ENCODE assay signal across 14 mouse cellular contexts in the genomic region with DNA sequence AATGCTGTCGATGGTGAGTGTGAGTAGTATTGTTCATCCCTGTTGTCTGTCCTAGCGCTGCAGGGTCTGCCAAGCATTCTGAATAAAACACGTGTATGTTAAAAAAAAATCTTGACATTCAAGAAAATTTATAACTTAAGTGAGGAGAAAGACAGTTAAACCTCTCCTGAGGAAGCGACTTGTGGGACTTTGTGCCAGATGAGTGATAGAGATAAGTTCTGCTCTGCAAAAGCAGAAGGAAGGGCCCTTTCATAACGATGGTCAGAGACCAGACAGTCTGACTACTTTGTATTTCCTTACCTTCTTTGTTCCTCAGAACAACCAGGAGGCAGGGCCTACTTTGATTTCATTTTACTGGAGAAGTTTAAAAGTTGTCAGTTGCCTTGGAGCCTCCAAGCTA. TPM values are rescaled to one million over a fixed set of nuclear protein-coding genes. Genes with fewer than 3 reads are reported as not detected.
A peak's percentile ranks its signal among the peaks of the same experiment; 100 is the strongest.
DNase-seq lines count a peak whose midpoint lies in the region; ATAC-seq and TF ChIP-seq lines count a peak whose summit lies in the region.
"Had no signal": no experiment of that assay in that cellular context is flagged by ENCODE, and none has a peak within 500 bp of the region (broad histone marks: within the 10 kb centered on the region; RNA-seq: fewer than 3 reads in every experiment).

No protein-coding gene starts in this region.

- peaks cover 10% of the 10 kb centered on the region; the same call in 1 of the 2 replicates for H3K27me3 ChIP-seq in heart, embryonic 11.5 days (ENCODE audit: control insufficient read depth, insufficient read depth, low read length)
- peaks cover 15% of the 10 kb centered on the region for H3K27me3 ChIP-seq in kidney, embryonic 15.5 days
- H3K27me3 ChIP-seq in MEL (ENCODE audit: control insufficient read depth in 1 of 2, insufficient read depth in 2 of 2, low read length in 2 of 2), result no peaks in the 10 kb centered on the region

- no peak for TF ChIP-seq CTCF in MEL (IDR thresholded peaks at IDR 0.05 in 2 of 3, conservative IDR thresholded peaks at IDR 0.05 in 1 of 3; ENCODE audit: control insufficient read depth in 1 of 3, insufficient read depth in 1 of 3, low read depth in 2 of 3, low read length in 3 of 3, poor library complexity in 1 of 3, severe bottlenecking in 1 of 3)

- TF ChIP-seq EP300 in MEL (IDR thresholded peaks at IDR 0.05; ENCODE audit: low read depth in 1 of 2, low read length in 2 of 2), result peak; percentile 93 to 96

- TF ChIP-seq RAD21 in MEL (IDR thresholded peaks at IDR 0.05; ENCODE audit: low read depth, low read length), result no peak

- H3K27ac ChIP-seq in heart, embryonic 11.5 days (ENCODE audit: low read depth, low read length), result no peak overlapping the region
- H3K27ac ChIP-seq in kidney, embryonic 15.5 days, result 0 out of 2 replicates have a peak overlapping the region, but pooled peaks have one; percentile 32
- peak overlapping the region; percentile 53 for H3K27ac ChIP-seq in MEL (ENCODE audit: control insufficient read depth, low read depth, low read length)
- H3K27ac ChIP-seq: hindbrain, embryonic 10.5 days; limb, embryonic 13.5 days had no signal

- TF ChIP-seq POLR2A in MEL (IDR thresholded peaks at IDR 0.05; ENCODE audit: control insufficient read depth in 1 of 2, insufficient read depth in 1 of 2, low read depth in 1 of 2, low read length in 2 of 2, poor library complexity in 1 of 2), result no peak

- 0 out of 2 replicates have a peak overlapping the region, but pooled peaks have one; percentile 8 for H3K4me2 ChIP-seq in heart, embryonic 11.5 days
- no peak overlapping the region for H3K4me2 ChIP-seq in kidney, embryonic 15.5 days
- H3K4me2 ChIP-seq: limb, embryonic 13.5 days; midbrain, embryonic 11.5 days had no signal

- 64% methylated on average over 5 of the region's 5 CpGs for WGBS in heart, embryonic 11.5 days (ENCODE audit: insufficient replicate concordance)
- 60% methylated on average over 5 of the region's 5 CpGs for WGBS in kidney, embryonic 15.5 days

- no peak overlapping the region for H3K9ac ChIP-seq in heart, embryonic 11.5 days (ENCODE audit: low read depth, low read length)
- no peak overlapping the region for H3K9ac ChIP-seq in kidney, embryonic 15.5 days
- no peak overlapping the region for H3K9ac ChIP-seq in MEL (ENCODE audit: control insufficient read depth, low read depth, low read length, poor library complexity, severe bottlenecking)
- H3K9ac ChIP-seq: limb, embryonic 13.5 days had no signal

- DNase-seq in heart, adult 9 months (ENCODE audit: low spot score in 2 of 2), result no peak
- DNase-seq in kidney, postnatal 10 days, result no peak
- DNase-seq in MEL (ENCODE audit: low read depth, low spot score), result peak; percentile 88
- DNase-seq in kidney, postnatal 14 days, result peak; percentile 34
- no peak for DNase-seq in adrenal gland, adult 8-10 months
- DNase-seq: adrenal gland, postnatal 25 days; cerebellum, postnatal 10 days; thymus, postnatal 4 days had no signal

- H3K4me3 ChIP-seq in heart, embryonic 11.5 days (ENCODE audit: low read depth, low read length), result no peak overlapping the region
- H3K4me3 ChIP-seq in kidney, embryonic 15.5 days (replicated peaks), result no peak overlapping the region
- H3K4me3 ChIP-seq in MEL (ENCODE audit: control insufficient read depth in 1 of 2, insufficient read depth in 1 of 2, low read depth in 2 of 2, low read length in 2 of 2), result peak overlapping the region in 1 of 2 experiments; percentile 4; a peak in 1 of 4 replicates
- H3K4me3 ChIP-seq: hindbrain, embryonic 10.5 days; limb, embryonic 13.5 days had no signal

- H3K4me1 ChIP-seq in heart, embryonic 11.5 days (ENCODE audit: control insufficient read depth, insufficient read depth, low read length), result peaks cover 4% of the 10 kb centered on the region
- H3K4me1 ChIP-seq in kidney, embryonic 15.5 days, result peaks cover 9% of the 10 kb centered on the region
- peaks cover 9 to 13% of the 10 kb centered on the region in 2 experiments for H3K4me1 ChIP-seq in MEL (ENCODE audit: control insufficient read depth in 1 of 2, insufficient read depth in 2 of 2, low read length in 2 of 2)

- no peaks in the 10 kb centered on the region for H3K9me3 ChIP-seq in heart, embryonic 11.5 days (replicated peaks; ENCODE audit: control insufficient read depth, low read length)
- H3K9me3 ChIP-seq in kidney, embryonic 15.5 days (replicated peaks), result no peaks in the 10 kb centered on the region
- H3K9me3 ChIP-seq in MEL (replicated peaks; ENCODE audit: insufficient read depth, low read length), result no peaks in the 10 kb centered on the region
- H3K9me3 ChIP-seq: hindbrain, embryonic 10.5 days; limb, embryonic 13.5 days had no signal

- no peaks in the 10 kb centered on the region for H3K36me3 ChIP-seq in heart, embryonic 11.5 days (ENCODE audit: control insufficient read depth, insufficient read depth, low read length)
- no peaks in the 10 kb centered on the region for H3K36me3 ChIP-seq in kidney, embryonic 15.5 days
- peaks cover 0 to 25% of the 10 kb centered on the region in 2 experiments; a peak in 2 of 4 replicates for H3K36me3 ChIP-seq in MEL (ENCODE audit: control insufficient read depth in 1 of 2, insufficient read depth in 2 of 2, low read length in 2 of 2)
- H3K36me3 ChIP-seq: hindbrain, embryonic 10.5 days; limb, embryonic 13.5 days had no signal

- ATAC-seq in heart, embryonic 11.5 days (replicated peaks; ENCODE audit: insufficient number of reproducible peaks, low FRiP score, low TSS enrichment), result no peak
- no peak for ATAC-seq in kidney, embryonic 15.5 days (replicated peaks; ENCODE audit: low FRiP score)
- ATAC-seq: forebrain, embryonic 14.5 days had no signal

- no peaks in the 10 kb centered on the region for H3K79me2 ChIP-seq in MEL (ENCODE audit: control insufficient read depth, insufficient read depth, low read length, poor library complexity)

TF ChIP-seq in MEL, 35 proteins besides CTCF, POLR2A, EP300 and RAD21 (continues in another document):
- TF ChIP-seq ZNF384 (IDR thresholded peaks at IDR 0.05; ENCODE audit: low read depth, low read length) (peak; percentile 96), ETS1 (IDR thresholded peaks at IDR 0.05; ENCODE audit: low read depth, low read length) (peak; percentile 90), MAFK (IDR thresholded peaks at IDR 0.05; ENCODE audit: borderline replicate concordance, low read depth, low read length) (0 out of 2 replicates have a peak, but pooled peaks have one; percentile 22), CHD1 (IDR thresholded peaks at IDR 0.05; ENCODE audit: low read depth, low read length) (no peak), POLR2AphosphoS5 (IDR thresholded peaks at IDR 0.05; ENCODE audit: borderline replicate concordance, low read depth, low read length) (no peak), SIN3A (IDR thresholded peaks at IDR 0.05; ENCODE audit: low read length) (peak; percentile 93), USF1 (IDR thresholded peaks at IDR 0.05; ENCODE audit: low read depth, low read length) (0 out of 2 replicates have a peak, but pooled peaks have one; percentile 27), TCF12 (IDR thresholded peaks at IDR 0.05; ENCODE audit: low read depth, low read length) (peak; percentile 94), HCFC1 (IDR thresholded peaks at IDR 0.05; ENCODE audit: low read depth, low read length) (0 out of 2 replicates have a peak, but pooled peaks have one; percentile 32), ZMIZ1 (IDR thresholded peaks at IDR 0.05; ENCODE audit: low read depth, low read length) (no peak), BHLHE40 (IDR thresholded peaks at IDR 0.05; ENCODE audit: borderline replicate concordance, low read depth, low read length) (peak; percentile 88), UBTF (IDR thresholded peaks at IDR 0.05; ENCODE audit: borderline replicate concordance, insufficient read depth, low read depth, low read length) (no peak), RCOR1 (IDR thresholded peaks at IDR 0.05; ENCODE audit: low read depth, low read length) (peak; percentile 97), POLR2AphosphoS2 (IDR thresholded peaks at IDR 0.05; ENCODE audit: low read length) (no peak), ELF1 (IDR thresholded peaks at IDR 0.05; ENCODE audit: low read depth, low read length) (0 out of 2 replicates have a peak, but pooled peaks have one; percentile 36), ZKSCAN1 (IDR thresholded peaks at IDR 0.05; ENCODE audit: low read depth, low read length) (no peak; the same call in 1 of the 2 replicates), MEF2A (IDR thresholded peaks at IDR 0.05; ENCODE audit: extremely low read depth, insufficient replicate concordance, low read depth, low read length, poor library complexity, severe bottlenecking) (no peak), MXI1 (IDR thresholded peaks at IDR 0.05; ENCODE audit: low read depth, low read length) (peak; percentile 97), MAX (IDR thresholded peaks at IDR 0.05; ENCODE audit: low read length) (peak; percentile 88), TAL1 (IDR thresholded peaks at IDR 0.05; ENCODE audit: low read length) (peak; percentile 76), SMC3 (IDR thresholded peaks at IDR 0.05; ENCODE audit: low read depth, low read length) (no peak), GABPA (IDR thresholded peaks at IDR 0.05; ENCODE audit: low read depth, low read length) (0 out of 2 replicates have a peak, but pooled peaks have one; percentile 12), KAT2A (conservative IDR thresholded peaks at IDR 0.05; ENCODE audit: low read depth, low read length) (no peak), ZC3H11A (IDR thresholded peaks at IDR 0.05; ENCODE audit: low read depth, low read length) (no peak), TBP (IDR thresholded peaks at IDR 0.05; ENCODE audit: low read depth, low read length) (peak; percentile 23; the same call in 1 of the 2 replicates), USF2 (IDR thresholded peaks at IDR 0.05; ENCODE audit: borderline replicate concordance in 1 of 2, insufficient read depth in 1 of 2, low read depth in 1 of 2, low read length in 2 of 2) (no peak), E2F4 (IDR thresholded peaks at IDR 0.05; ENCODE audit: borderline replicate concordance, low read depth, low read length) (no peak), MYB (IDR thresholded peaks at IDR 0.05; ENCODE audit: low read depth, low read length) (peak; percentile 85), GATA1 (IDR thresholded peaks at IDR 0.05; ENCODE audit: low read depth, low read length) (peak; percentile 97), NELFE (IDR thresholded peaks at IDR 0.05; ENCODE audit: low read depth, low read length) (no peak)

RNA-seq across cellular contexts. Expression of gene Cd34, which starts 4.9 kb away (rescaled TPM):
- polyA plus RNA-seq in heart, embryonic 11.5 days (2014; fragmentation: Nextera tagmentation; extraction: Ambion mirVana), result 70.4 and 85.1 TPM in 2 replicates
- polyA plus RNA-seq in kidney, embryonic 15.5 days (2015; fragmentation: Nextera tagmentation; extraction: Ambion mirVana), result 95.6 TPM in 2 replicates
- total RNA-seq in MEL (2012; rRNA removed), result 0.10 TPM in 1 of 2 replicates, not detected in the other
- under 1 TPM in 1 of 2 experiments, not detected in 1; 0.14 TPM for polyA plus RNA-seq in MEL (2012; ENCODE audit: insufficient read depth in 1 of 2, insufficient read length in 2 of 2, low read depth in 1 of 2, low replicate concordance in 2 of 2, missing spikeins in 1 of 2)
- 10 to 100 TPM; 33.4 to 60.6 (median 45.5) TPM for total RNA-seq in adrenal gland, adult 8-10 months (2022)

Comparison
In these comparisons a context has a peak if more than half of its experiments do, and no peak if none do; other contexts are left out.
1. DNase-seq: peak in MEL (single experiment) and kidney, postnatal 14 days (single experiment); none in heart, adult 9 months (0 of 2), kidney, postnatal 10 days (single experiment) and adrenal gland, adult 8-10 months (single experiment).
2. RNA of gene Cd34, which starts 4.9 kb away (polyA plus RNA-seq): 95.6 TPM in kidney, embryonic 15.5 days and 70.4 to 85.1 TPM in heart, embryonic 11.5 days; 0.14 TPM in MEL; every median in the first group is over 10 times any median in the second.